In genomic region chr11:105149353-105149752, GRCm38 (mm10) we compare ENCODE assay signal across 26 mouse cellular contexts. TPM values are rescaled to one million over a fixed set of nuclear protein-coding genes. Genes with fewer than 3 reads are reported as not detected.
DNase-seq lines count a peak whose midpoint lies in the region; ATAC-seq lines count a peak whose summit lies in the region.
"Had no signal": no experiment of that assay in that cellular context is flagged by ENCODE, and none has a peak within 500 bp of the region (broad histone marks: within the 10 kb centered on the region; RNA-seq: fewer than 3 reads in every experiment).

No protein-coding gene starts in this region.

- peak; percentile 6 for DNase-seq in lung, postnatal 36 days
- DNase-seq in lung, postnatal 25 days (ENCODE audit: low spot score) = no peak
- peak; percentile 17 for DNase-seq in NIH3T3 (ENCODE audit: low read depth)
- no peak for DNase-seq in thymus, adult 18-20 months
- no peak for DNase-seq in left cerebral cortex, postnatal 14 days (ENCODE audit: low spot score in 2 of 2)
- DNase-seq: adrenal gland, adult 2 months; adrenal gland, postnatal 25 days; cerebellum, adult 18-20 months; cerebellum, adult 9-11 months; cerebellum, postnatal 36 days; forebrain, postnatal 0 days; gastrocnemius, adult 2 months; gastrocnemius, postnatal 25 days; heart, postnatal 36 days had no signal

- no peaks in the 10 kb centered on the region for H3K36me3 ChIP-seq in liver, embryonic 15.5 days (replicated peaks)
- H3K36me3 ChIP-seq: embryonic facial prominence, embryonic 13.5 days; G1E; heart, embryonic 13.5 days; hindbrain, embryonic 15.5 days had no signal

- H3K27ac ChIP-seq in liver, embryonic 15.5 days (replicated peaks) = peak overlapping the region; percentile 75
- H3K27ac ChIP-seq: embryonic facial prominence, embryonic 13.5 days; forebrain, embryonic 13.5 days; gastrocnemius, adult 2 months; heart, embryonic 13.5 days; hindbrain, embryonic 15.5 days had no signal

- WGBS in liver, embryonic 15.5 days (ENCODE audit: insufficient replicate concordance) = 30% methylated on average over 3 of the region's 3 CpGs

- no peak for ATAC-seq in liver, embryonic 15.5 days (ENCODE audit: insufficient read depth)
- no peak for ATAC-seq in erythroblast, adult 5-6 weeks (replicated peaks; ENCODE audit: low FRiP score, poor library complexity, severe bottlenecking)
- ATAC-seq: forebrain, embryonic 13.5 days; forebrain, postnatal 0 days had no signal

- no peaks in the 10 kb centered on the region for H3K9me3 ChIP-seq in liver, embryonic 15.5 days (replicated peaks)
- H3K9me3 ChIP-seq: embryonic facial prominence, embryonic 13.5 days; forebrain, embryonic 13.5 days; G1E; heart, embryonic 13.5 days; hindbrain, embryonic 15.5 days had no signal

- no peaks in the 10 kb centered on the region for H3K27me3 ChIP-seq in liver, embryonic 15.5 days
- H3K27me3 ChIP-seq: CH12.LX; forebrain, embryonic 13.5 days; heart, embryonic 13.5 days; hindbrain, embryonic 15.5 days had no signal

- intact Hi-C loops in left cerebral cortex, postnatal 14 days (cut with DNase I) = no loop called here

- H3K9ac ChIP-seq in liver, embryonic 15.5 days = no peak overlapping the region
- H3K9ac ChIP-seq: embryonic facial prominence, embryonic 13.5 days; forebrain, embryonic 13.5 days; forebrain, postnatal 0 days; heart, embryonic 13.5 days; hindbrain, embryonic 15.5 days had no signal

- H3K4me2 ChIP-seq in liver, embryonic 15.5 days = no peak overlapping the region
- H3K4me2 ChIP-seq: embryonic facial prominence, embryonic 13.5 days; forebrain, embryonic 13.5 days; heart, embryonic 13.5 days; hindbrain, embryonic 15.5 days had no signal

- H3K4me3 ChIP-seq in liver, embryonic 15.5 days (replicated peaks) = no peak overlapping the region
- H3K4me3 ChIP-seq: embryonic facial prominence, embryonic 13.5 days; forebrain, embryonic 13.5 days; gastrocnemius, adult 2 months; heart, embryonic 13.5 days; hindbrain, embryonic 15.5 days had no signal

- peaks cover 68% of the 10 kb centered on the region for H3K4me1 ChIP-seq in liver, embryonic 15.5 days (replicated peaks)

RNA-seq across cellular contexts. Expression of gene Gm10842, which starts 2.7 kb away (rescaled TPM):
- not detected in 2 replicates for polyA plus RNA-seq in liver, embryonic 15.5 days (2015; fragmentation: Nextera tagmentation; extraction: Ambion mirVana)
- total RNA-seq in erythroblast, adult 5-6 weeks (2015; ENCODE audit: low replicate concordance) = not detected in 2 replicates
- total RNA-seq in erythroblast, adult 5-6 weeks (2017; ENCODE audit: low replicate concordance) = not detected in 2 replicates
- total RNA-seq in left cerebral cortex, postnatal 14 days (2021) = not detected
- total RNA-seq: adrenal gland, adult 2 months; adrenal gland, postnatal 25 days; CH12.LX; forebrain, postnatal 0 days; G1E; gastrocnemius, adult 2 months; gastrocnemius, postnatal 25 days; granulocyte monocyte progenitor cell, adult 5-6 weeks; heart, adult 8-10 months; heart, postnatal 36 days had no signal
- polyA plus RNA-seq: adrenal gland, adult 2 months; embryonic facial prominence, embryonic 13.5 days; forebrain, embryonic 13.5 days; forebrain, postnatal 0 days; G1E; heart, embryonic 13.5 days; heart, postnatal 0 days; hindbrain, embryonic 11.5 days; hindbrain, embryonic 15.5 days had no signal

RNA-seq across cellular contexts. Expression of gene Mettl2, which starts 23.1 kb away (rescaled TPM):
- 15.1 and 15.6 TPM in 2 replicates for polyA plus RNA-seq in liver, embryonic 15.5 days (2015; fragmentation: Nextera tagmentation; extraction: Ambion mirVana)
- 6.3 and 6.5 TPM in 2 replicates for total RNA-seq in erythroblast, adult 5-6 weeks (2015; ENCODE audit: low replicate concordance)
- 4.7 and 5.3 TPM in 2 replicates for total RNA-seq in erythroblast, adult 5-6 weeks (2017; ENCODE audit: low replicate concordance)
- total RNA-seq in left cerebral cortex, postnatal 14 days (2021) = 10 to 100 TPM; 17.2 to 17.4 TPM

RNA-seq across cellular contexts. Expression of gene Tlk2, which starts 29.3 kb away (rescaled TPM):
- 7.0 and 7.3 TPM in 2 replicates for polyA plus RNA-seq in liver, embryonic 15.5 days (2015; fragmentation: Nextera tagmentation; extraction: Ambion mirVana)
- total RNA-seq in erythroblast, adult 5-6 weeks (2015; ENCODE audit: low replicate concordance) = 27.2 and 36.3 TPM in 2 replicates
- 67.6 and 70.0 TPM in 2 replicates for total RNA-seq in erythroblast, adult 5-6 weeks (2017; ENCODE audit: low replicate concordance)
- 10 to 100 TPM; 43.2 to 48.6 TPM for total RNA-seq in left cerebral cortex, postnatal 14 days (2021)

Comparison
In these comparisons a context has a peak if more than half of its experiments do, and no peak if none do; other contexts are left out.
1. DNase-seq: peak in lung, postnatal 36 days (single experiment) and NIH3T3 (single experiment); none in lung, postnatal 25 days (single experiment), thymus, adult 18-20 months (0 of 2) and left cerebral cortex, postnatal 14 days (0 of 2).